Mouse (Mus musculus): ENCODE data around the gene Arhgef17. TPM values are rescaled to one million over a fixed set of nuclear protein-coding genes. Genes with fewer than 3 reads are reported as not detected.

Gene Arhgef17
- total RNA-seq, 2 experiments from 2014 or later = 29.6 to 35.5 TPM

- DNase-seq = no peak
Measured at GRCm38 (mm10) chr7:100911791-100912190, 20.1 kb downstream of the Arhgef17 start.

- no peak for DNase-seq
Measured at GRCm38 (mm10) chr7:100911246-100911770, 20.6 kb downstream of the Arhgef17 start.

GRCm38 (mm10) chr7:100908567-100908966 is 23.3 kb downstream of the Arhgef17 start:
- DNase-seq = no peak

- no peak for DNase-seq
Measured at GRCm38 (mm10) chr7:100908061-100908460, 23.8 kb downstream of the Arhgef17 start.

GRCm38 (mm10) chr7:100907231-100907630 is 24.7 kb downstream of the Arhgef17 start:
- peak; percentile 84 for DNase-seq

GRCm38 (mm10) chr7:100906029-100906789 is 25.7 kb downstream of the Arhgef17 start:
- DNase-seq = no peak

GRCm38 (mm10) chr7:100905037-100905436 is 26.9 kb downstream of the Arhgef17 start:
- DNase-seq = no peak

GRCm38 (mm10) chr7:100904612-100905011 is 27.3 kb downstream of the Arhgef17 start:
- DNase-seq = no peak

GRCm38 (mm10) chr7:100902451-100903137 is 29.3 kb downstream of the Arhgef17 start:
- no peak for DNase-seq

- DNase-seq = no peak
Measured at GRCm38 (mm10) chr7:100897828-100898227, 34.1 kb downstream of the Arhgef17 start.

GRCm38 (mm10) chr7:100894833-100895226 is 37.1 kb downstream of the Arhgef17 start:
- no peak for DNase-seq

- peak; percentile 52 for DNase-seq
Measured at GRCm38 (mm10) chr7:100894057-100894832, 37.7 kb downstream of the Arhgef17 start.

GRCm38 (mm10) chr7:100893249-100894056 is 38.5 kb downstream of the Arhgef17 start:
- DNase-seq = peak; percentile 65

- DNase-seq = peak; percentile 51
Measured at GRCm38 (mm10) chr7:100886535-100886934, 45.4 kb downstream of the Arhgef17 start.

GRCm38 (mm10) chr7:100884460-100884859 is 47.4 kb downstream of the Arhgef17 start:
- DNase-seq = no peak

- no peak for DNase-seq
Measured at GRCm38 (mm10) chr7:100881950-100882349, 50.0 kb downstream of the Arhgef17 start.

- DNase-seq = peak; percentile 58
Measured at GRCm38 (mm10) chr7:100881531-100881930, 50.4 kb downstream of the Arhgef17 start.

- peak; percentile 82 for DNase-seq
Measured at GRCm38 (mm10) chr7:100879595-100879994, 52.3 kb downstream of the Arhgef17 start.

- no peak for DNase-seq
Measured at GRCm38 (mm10) chr7:100876771-100877170, 55.1 kb downstream of the Arhgef17 start.

GRCm38 (mm10) chr7:100876293-100876692 is 55.6 kb downstream of the Arhgef17 start:
- no peak for DNase-seq

GRCm38 (mm10) chr7:100875822-100876221 is 56.1 kb downstream of the Arhgef17 start:
- no peak for DNase-seq

GRCm38 (mm10) chr7:100873197-100873596 is 58.7 kb downstream of the Arhgef17 start:
- no peak for DNase-seq

All from gastrocnemius, postnatal 10 days (tissue).